Mouse (Mus musculus) liver, embryonic 18 days (tissue): ENCODE measurements around the gene Tekt2. TPM values are rescaled to one million over a fixed set of nuclear protein-coding genes. Genes with fewer than 3 reads are reported as not detected.

Experiments
- polyA plus RNA-seq: library from polyadenylated mRNA; depleted of rRNA; stranded (reverse); fragments of >200 nt; gene quantifications from 2 replicates; pipeline ENCODE4 v1.2.3, GENCODE M21; 2012; rRNA removed

The Tekt2 gene
- 0.81 and 0.97 TPM in 2 replicates for polyA plus RNA-seq

DNA sequence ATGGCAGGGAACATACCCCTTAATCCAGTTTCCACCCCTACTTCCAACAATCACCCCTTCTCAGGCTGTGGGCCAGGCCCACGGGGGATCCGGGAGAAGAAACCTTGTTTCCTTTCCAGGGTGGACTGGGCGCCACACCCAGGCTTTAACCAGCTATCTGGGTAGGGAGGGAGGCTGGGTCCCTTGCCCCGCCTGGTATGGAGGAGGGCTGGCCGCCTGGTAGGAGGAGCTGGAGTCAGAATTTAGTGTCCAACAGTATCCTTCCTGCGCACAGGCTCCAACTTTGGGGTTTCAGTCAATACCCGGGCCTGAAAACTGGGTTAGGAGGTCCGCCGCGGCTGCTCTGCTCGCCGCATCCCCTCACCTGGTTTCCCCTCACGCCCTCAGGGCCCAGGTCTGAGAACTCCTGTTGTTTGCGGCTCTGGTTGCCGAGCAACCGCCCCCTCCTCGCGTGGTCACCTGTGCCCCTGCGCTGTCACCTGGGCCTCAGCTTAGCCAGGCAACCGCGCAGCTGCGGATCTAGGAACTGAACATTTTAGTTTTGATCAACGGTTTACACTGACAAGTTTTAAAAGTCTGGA is at the start of gene Tekt2:
Gene Tekt2, minus strand, starts transcription at position 408 of the 581 bp plus-strand sequence.

GRCm38 (mm10) chr4:126321111-126321853 is 4.2 kb downstream of the Tekt2 start, which contains the start of gene Adprhl2:
Gene Adprhl2, minus strand, starts transcription at chr4:126321703.

GRCm38 (mm10) chr4:126286492-126286891 is 39.0 kb downstream of the Tekt2 start, which contains the start of gene Col8a2:
Gene Col8a2, plus strand, starts transcription at chr4:126286793.

Other genes with a start within 250 kb of the Tekt2 start
- 17.7 and 19.1 TPM in 2 replicates for gene Lsm10, start 229.1 kb downstream of the Tekt2 start, polyA plus RNA-seq
- gene Stk40, start 221.7 kb downstream of the Tekt2 start, polyA plus RNA-seq, result 5.2 and 5.5 TPM in 2 replicates
- gene Eva1b, start 177.9 kb downstream of the Tekt2 start, polyA plus RNA-seq, result 21.5 and 22.5 TPM in 2 replicates
- 1.2 TPM in 2 replicates for gene Sh3d21, start 162.2 kb downstream of the Tekt2 start, polyA plus RNA-seq
- 46.6 and 55.7 TPM in 2 replicates for gene Thrap3, start 122.9 kb downstream of the Tekt2 start, polyA plus RNA-seq
- 11.9 and 14.6 TPM in 2 replicates for gene Map7d1, start 69.3 kb downstream of the Tekt2 start, polyA plus RNA-seq
- 25.8 and 26.1 TPM in 2 replicates for gene Trappc3, start 63.4 kb downstream of the Tekt2 start, polyA plus RNA-seq
- 0.26 and 0.27 TPM in 2 replicates for gene Col8a2, start 38.9 kb downstream of the Tekt2 start, polyA plus RNA-seq
- 18.9 and 21.8 TPM in 2 replicates for gene Adprhl2, start 4.0 kb downstream of the Tekt2 start, polyA plus RNA-seq
- 1.3 and 1.4 TPM in 2 replicates for gene Ago3, start 103.9 kb upstream of the Tekt2 start, polyA plus RNA-seq
- 3.0 and 3.3 TPM in 2 replicates for gene Ago1, start 142.9 kb upstream of the Tekt2 start, polyA plus RNA-seq
- gene Ago4, start 207.8 kb upstream of the Tekt2 start, polyA plus RNA-seq, result 0.42 and 0.44 TPM in 2 replicates
- gene Clspn, start 231.2 kb upstream of the Tekt2 start, polyA plus RNA-seq, result 8.6 and 9.4 TPM in 2 replicates